Mouse (Mus musculus) heart, postnatal 0 days (tissue): ENCODE data around the gene Tcam1.

ENCODE experiments used
- CTCF ChIP-seq: IDR thresholded peaks from 2 replicates; pipeline ENCODE4 v1.5.1; 2016; ENCODE audit warnings: antibody characterized with exemption, control low read depth, low read depth
- EP300 ChIP-seq: IDR thresholded peaks from 2 replicates; pipeline ENCODE4 v1.6.1; 2016; ENCODE audit warnings: antibody characterized with exemption, low read depth

DNA sequence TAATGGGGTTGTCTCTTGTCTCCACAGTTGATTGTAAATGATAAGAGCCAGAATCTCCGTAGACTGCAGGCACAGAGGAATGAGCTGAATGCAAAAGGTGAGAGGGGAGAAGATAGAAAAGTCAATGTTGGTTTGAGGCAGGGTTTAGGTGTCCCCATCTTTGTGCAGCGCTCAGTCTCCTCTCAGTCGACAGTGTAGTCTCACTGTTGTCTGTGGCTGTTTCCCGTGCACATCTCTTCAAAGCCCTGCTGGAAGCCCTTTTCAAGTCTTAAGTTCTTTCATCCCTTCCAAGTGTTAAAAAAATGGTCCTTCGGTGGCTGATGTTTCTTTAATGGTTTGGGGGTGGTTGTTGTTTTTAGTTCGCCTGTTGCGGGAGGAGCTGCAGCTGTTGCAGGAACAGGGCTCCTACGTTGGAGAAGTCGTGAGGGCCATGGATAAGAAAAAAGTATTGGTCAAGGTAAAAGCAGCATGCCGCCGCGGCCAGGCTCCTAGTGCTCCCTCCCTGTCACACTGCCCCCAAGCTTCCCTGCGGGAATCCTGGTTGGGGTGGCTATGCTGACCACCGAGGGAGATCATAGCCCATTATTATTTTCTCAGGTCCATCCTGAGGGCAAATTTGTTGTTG lies 15.5 kb upstream of the Tcam1 start:
- TF ChIP-seq CTCF (no peak), EP300 (no peak)
